Mouse (Mus musculus) heart, embryonic 16.5 days (tissue): ENCODE measurements at regions not wholly inside any gene's neighbourhood (a gene's known extent, or its start where the extent isn't known, plus 50 kb on each side); places are given as distances from the start of the nearest gene placed in this dataset.

Experiments
- ATAC-seq: fragments of 200-750 bp; cut with Nextera tagmentation; replicated peaks from 2 replicates; pipeline ENCODE4 v1.8.0; 2017; ENCODE audit warnings: moderate number of reproducible peaks; ENCODE audit not compliant: insufficient read depth, low FRiP score; ENCODE audit errors: extremely low read depth
- H3K27ac ChIP-seq: fragments of 300-500 bp; sonication (generic); 2 replicates; pipeline ENCODE4 v1.5.1; 2014; ENCODE audit warnings: mild to moderate bottlenecking, low read length, control low read depth, moderate library complexity
- H3K27me3 ChIP-seq: fragments of 300-500 bp; sonication (generic); 2 replicates; pipeline ENCODE4 v1.6.1; 2014; ENCODE audit warnings: low read length, mixed read lengths; ENCODE audit not compliant: control insufficient read depth, insufficient read depth
- H3K36me3 ChIP-seq: fragments of 300-500 bp; sonication (generic); 2 replicates; pipeline ENCODE4 v1.6.1; 2014; ENCODE audit not compliant: control insufficient read depth, insufficient read depth
- H3K4me1 ChIP-seq: fragments of 300-500 bp; sonication (generic); 2 replicates; pipeline ENCODE4 v1.6.1; 2014; ENCODE audit warnings: low read length, mixed read lengths; ENCODE audit not compliant: control insufficient read depth, insufficient read depth
- H3K4me2 ChIP-seq: fragments of 300-500 bp; sonication (generic); 2 replicates; pipeline ENCODE4 v1.6.1; 2014; ENCODE audit warnings: low read depth, mild to moderate bottlenecking, control low read depth, low read length
- H3K4me3 ChIP-seq: fragments of 300-500 bp; sonication (generic); 2 replicates; pipeline ENCODE4 v1.5.1; 2014; ENCODE audit warnings: mild to moderate bottlenecking, control low read depth, low read length
- H3K9ac ChIP-seq: fragments of 300-500 bp; sonication (generic); 2 replicates; pipeline ENCODE4 v1.6.1; 2014; ENCODE audit warnings: low read length, control low read depth
- H3K9me3 ChIP-seq: fragments of 300-500 bp; sonication (generic); replicated peaks from 2 replicates; pipeline ENCODE4 v1.6.1; 2016; ENCODE audit warnings: low read length; ENCODE audit not compliant: control insufficient read depth
- WGBS: fragments of 180-500 bp; shearing (Covaris S2); extraction: QIAGEN DNeasy Blood & Tissue Kit; methylation state at CpG from one replicate; pipeline ENCODE4 v1.1.7; 2014; 5-methylcytosine and 5-hydroxymethylcytosine counted together

DNA sequence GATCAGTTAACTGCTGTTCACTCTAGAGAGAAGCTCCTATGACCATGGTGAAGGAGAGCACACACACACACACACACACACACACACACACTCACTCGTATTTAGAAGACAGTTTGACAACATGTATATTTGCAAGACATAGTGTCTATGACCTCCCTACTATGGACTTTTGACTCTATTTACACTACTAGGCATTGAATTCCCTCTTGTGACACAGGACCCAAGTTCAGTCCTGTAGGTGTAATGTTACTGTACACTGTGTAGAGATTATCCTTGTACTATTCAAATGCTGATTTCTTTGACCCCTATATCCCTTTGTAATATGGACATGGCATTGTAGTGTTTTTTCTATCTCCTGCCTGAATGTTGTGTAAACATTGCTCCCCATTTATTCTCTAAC, 76.2 kb upstream of the Adcy1 start:
- ATAC-seq: no peak
- H3K9me3 ChIP-seq: no peaks in the 10 kb centered on the region
- no peak overlapping the region for H3K4me3 ChIP-seq
- H3K4me2 ChIP-seq: no peak overlapping the region
- H3K27ac ChIP-seq: no peak overlapping the region
- 63% methylated on average over 1 of the region's 1 CpGs for WGBS
- no peaks in the 10 kb centered on the region for H3K4me1 ChIP-seq
- H3K27me3 ChIP-seq: no peaks in the 10 kb centered on the region
- no peaks in the 10 kb centered on the region for H3K36me3 ChIP-seq
- H3K9ac ChIP-seq: no peak overlapping the region

DNA sequence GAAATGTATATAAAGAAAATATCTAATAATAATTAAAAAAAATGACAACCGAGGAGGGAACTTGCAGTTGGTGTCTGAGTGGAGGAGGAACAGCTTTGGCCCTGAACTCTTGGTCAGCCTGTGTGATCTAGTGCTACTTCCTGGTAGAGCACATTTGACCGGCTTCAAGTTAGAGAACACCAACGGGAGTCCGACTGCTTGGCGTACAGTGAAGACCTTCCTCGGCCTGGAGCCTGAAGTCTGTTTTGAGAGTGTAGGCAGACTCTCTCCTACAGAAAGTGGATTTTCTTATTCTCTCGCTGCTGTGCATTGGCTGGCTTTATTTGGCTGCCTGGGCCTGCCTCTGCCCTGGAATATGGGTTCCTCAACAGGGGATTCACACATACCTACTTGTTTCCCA, 81.2 kb upstream of the Adcy1 start:
- Histone ChIP-seq H3K27ac (no peak overlapping the region), H3K9me3 (no peaks in the 10 kb centered on the region), H3K4me2 (no peak overlapping the region), H3K9ac (no peak overlapping the region), H3K27me3 (no peaks in the 10 kb centered on the region), H3K4me1 (no peaks in the 10 kb centered on the region), H3K4me3 (no peak overlapping the region), H3K36me3 (no peaks in the 10 kb centered on the region)
- WGBS: 89% methylated on average over 7 of the region's 7 CpGs
- ATAC-seq: no peak

DNA sequence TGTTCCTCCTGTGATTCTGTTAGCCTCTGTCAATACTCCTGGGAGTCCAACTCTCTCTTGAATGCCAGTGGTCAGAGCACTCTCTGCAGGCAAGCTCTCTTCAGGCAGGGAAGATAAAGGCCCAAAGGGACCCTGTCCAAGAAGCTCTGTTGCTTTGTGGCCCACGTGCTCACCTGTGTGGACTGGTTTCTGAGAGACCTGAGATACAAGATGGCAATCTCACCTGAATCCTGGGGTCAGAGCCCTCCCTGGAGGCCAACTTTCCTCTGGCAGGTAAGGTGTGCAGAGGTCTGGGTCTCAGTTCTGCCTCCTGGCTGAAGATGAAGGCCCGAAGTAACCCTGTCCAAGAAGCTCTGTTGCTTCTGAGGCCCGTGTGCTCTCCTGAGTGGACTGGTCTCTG, 83.6 kb upstream of the Adcy1 start:
- no peaks in the 10 kb centered on the region for H3K36me3 ChIP-seq
- WGBS: 86% methylated on average over 3 of the region's 3 CpGs
- no peak overlapping the region for H3K27ac ChIP-seq
- H3K4me3 ChIP-seq: no peak overlapping the region
- no peaks in the 10 kb centered on the region for H3K9me3 ChIP-seq
- no peak overlapping the region for H3K4me2 ChIP-seq
- no peak for ATAC-seq
- H3K4me1 ChIP-seq: no peaks in the 10 kb centered on the region
- H3K27me3 ChIP-seq: no peaks in the 10 kb centered on the region
- no peak overlapping the region for H3K9ac ChIP-seq

DNA sequence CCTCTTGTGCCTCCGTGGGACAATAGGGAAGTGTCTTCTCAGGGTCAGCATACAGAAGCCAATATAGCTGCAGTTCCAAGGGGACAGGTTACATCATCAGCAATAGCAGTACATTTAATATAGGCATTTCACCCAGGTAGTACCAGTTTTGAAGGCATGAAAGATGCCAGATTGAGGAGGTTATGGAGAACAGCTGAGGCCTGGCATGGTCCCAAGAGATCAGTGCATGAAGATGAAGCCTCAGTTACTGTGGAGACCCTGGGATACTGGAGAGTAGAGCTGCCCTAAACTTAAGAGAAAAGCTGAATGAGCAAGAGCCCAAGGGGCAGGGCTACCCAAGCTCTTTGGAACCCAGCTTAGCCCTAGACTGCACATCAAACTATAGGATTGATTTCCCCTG, 94.1 kb upstream of the Adcy1 start:
- Histone ChIP-seq H3K9ac (no peak overlapping the region), H3K27me3 (no peaks in the 10 kb centered on the region), H3K4me2 (no peak overlapping the region), H3K4me1 (no peaks in the 10 kb centered on the region), H3K36me3 (no peaks in the 10 kb centered on the region), H3K27ac (no peak overlapping the region), H3K4me3 (no peak overlapping the region), H3K9me3 (no peaks in the 10 kb centered on the region)
- WGBS: 75% methylated on average over 1 of the region's 1 CpGs
- no peak for ATAC-seq

DNA sequence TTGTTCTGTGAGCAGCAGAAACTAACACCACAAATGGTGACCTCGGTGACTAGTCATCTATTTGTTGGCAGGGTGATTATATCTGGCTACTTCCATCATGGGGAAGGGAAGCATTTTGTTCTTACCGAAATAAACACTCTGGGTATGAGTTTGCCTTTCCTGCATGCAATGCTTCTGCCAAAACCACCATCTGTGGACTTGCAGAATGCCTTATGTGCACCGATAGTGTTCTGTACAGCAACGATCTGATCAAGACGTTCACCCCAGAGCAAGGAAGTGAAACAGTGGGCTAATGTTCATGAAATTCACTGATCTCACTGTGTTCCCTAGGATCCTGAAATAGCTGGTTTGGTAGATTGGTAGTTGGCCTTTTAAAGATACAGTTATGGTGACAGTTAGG, 96.3 kb upstream of the Adcy1 start:
- ATAC-seq: no peak
- H3K4me1 ChIP-seq: no peaks in the 10 kb centered on the region
- H3K4me2 ChIP-seq: no peak overlapping the region
- no peak overlapping the region for H3K9ac ChIP-seq
- no peak overlapping the region for H3K27ac ChIP-seq
- no peaks in the 10 kb centered on the region for H3K27me3 ChIP-seq
- no peaks in the 10 kb centered on the region for H3K9me3 ChIP-seq
- H3K36me3 ChIP-seq: no peaks in the 10 kb centered on the region
- H3K4me3 ChIP-seq: no peak overlapping the region
- WGBS: 85% methylated on average over 5 of the region's 5 CpGs

DNA sequence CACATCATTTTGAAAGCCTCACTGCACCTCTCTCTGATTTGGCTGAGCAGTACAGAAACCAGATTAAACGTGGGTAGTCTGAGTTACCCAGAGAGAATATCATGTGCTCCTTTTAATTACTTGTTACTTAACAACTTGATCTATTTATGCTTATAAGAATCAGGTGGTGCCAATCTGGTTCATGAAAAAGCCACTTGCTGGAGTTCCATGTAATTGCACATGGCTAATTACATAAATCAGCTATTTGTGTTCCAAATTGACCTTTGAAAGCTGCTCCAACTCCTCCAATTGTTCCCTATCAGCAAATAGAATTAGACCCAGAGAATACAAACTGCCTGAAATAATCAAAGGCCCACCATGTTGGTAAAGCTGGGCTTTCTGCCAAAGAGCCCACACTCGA, 98.8 kb upstream of the Adcy1 start:
- Histone ChIP-seq H3K36me3 (no peaks in the 10 kb centered on the region), H3K27me3 (no peaks in the 10 kb centered on the region), H3K4me1 (no peaks in the 10 kb centered on the region), H3K4me3 (no peak overlapping the region), H3K9ac (no peak overlapping the region), H3K27ac (no peak overlapping the region), H3K9me3 (peaks cover 2% of the 10 kb centered on the region; the same call in 1 of the 2 replicates), H3K4me2 (no peak overlapping the region)
- 52% methylated on average over 2 of the region's 2 CpGs for WGBS
- ATAC-seq: no peak

DNA sequence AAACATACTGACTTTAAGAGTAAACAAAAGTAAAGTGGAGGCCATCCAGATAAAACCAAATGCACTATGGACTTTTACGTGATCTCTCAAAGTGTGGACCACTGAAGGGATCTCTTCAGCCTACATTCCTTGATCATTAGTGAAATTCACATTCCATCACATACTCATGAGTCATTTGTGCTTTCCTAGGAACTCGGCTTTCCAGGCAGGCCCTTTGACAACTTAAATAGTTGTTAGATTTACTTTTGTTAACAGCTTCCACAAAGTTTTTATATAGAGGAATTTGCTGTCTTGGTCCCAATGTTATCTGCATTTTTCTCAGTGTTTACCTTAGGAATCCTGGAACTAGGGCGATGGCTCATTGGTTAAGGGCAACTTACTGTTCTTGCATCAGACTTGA, 99.7 kb upstream of the Adcy1 start:
- no peak overlapping the region for H3K4me2 ChIP-seq
- H3K27me3 ChIP-seq: no peaks in the 10 kb centered on the region
- peaks cover 2% of the 10 kb centered on the region; the same call in 1 of the 2 replicates for H3K9me3 ChIP-seq
- 55% methylated on average over 3 of the region's 3 CpGs for WGBS
- H3K4me1 ChIP-seq: no peaks in the 10 kb centered on the region
- no peak overlapping the region for H3K4me3 ChIP-seq
- H3K36me3 ChIP-seq: no peaks in the 10 kb centered on the region
- H3K9ac ChIP-seq: no peak overlapping the region
- ATAC-seq: no peak
- H3K27ac ChIP-seq: no peak overlapping the region

DNA sequence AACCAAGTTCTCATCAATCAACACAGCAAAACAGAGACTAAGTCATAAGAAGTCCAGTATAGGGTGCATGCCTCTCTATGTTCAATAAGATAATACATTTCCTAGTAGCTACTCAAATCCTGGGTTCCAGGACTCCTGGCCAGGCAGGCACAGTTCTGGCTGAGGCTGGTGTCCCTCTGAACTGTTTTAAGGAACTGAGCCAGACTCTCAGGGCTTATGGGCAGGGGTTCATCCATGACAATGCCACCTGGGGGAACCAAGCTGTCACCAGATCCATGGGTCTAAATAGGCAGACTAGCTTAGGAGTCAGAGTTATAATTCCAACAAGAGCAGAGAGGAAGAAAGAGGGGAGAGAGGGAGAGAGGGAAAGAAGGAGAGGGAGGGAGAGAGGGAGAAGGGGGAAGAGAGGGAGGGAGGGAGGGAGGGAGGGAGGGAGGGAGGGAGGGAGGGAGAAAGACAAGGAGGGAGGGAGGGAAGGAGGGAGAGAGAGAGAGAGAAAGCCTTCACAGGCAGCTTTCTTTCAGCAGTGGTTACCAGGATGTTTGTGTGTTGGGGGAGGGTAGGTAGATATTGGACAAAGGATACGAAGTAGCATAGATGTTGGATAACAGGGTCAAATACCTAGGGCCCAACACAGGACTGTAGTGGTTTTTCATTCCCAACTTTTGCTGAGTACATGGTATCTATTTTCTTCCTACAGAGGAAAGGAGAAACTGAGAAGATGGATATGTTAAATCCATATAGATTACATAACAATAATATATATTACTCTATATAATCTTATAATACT, 100.3 kb upstream of the Adcy1 start:
- no peaks in the 10 kb centered on the region for H3K36me3 ChIP-seq
- 79% methylated on average over 1 of the region's 1 CpGs for WGBS
- no peak for ATAC-seq
- H3K9ac ChIP-seq: no peak overlapping the region
- no peaks in the 10 kb centered on the region for H3K27me3 ChIP-seq
- H3K4me1 ChIP-seq: no peaks in the 10 kb centered on the region
- no peak overlapping the region for H3K27ac ChIP-seq
- peaks cover 2% of the 10 kb centered on the region; the same call in 1 of the 2 replicates for H3K9me3 ChIP-seq
- no peak overlapping the region for H3K4me2 ChIP-seq
- H3K4me3 ChIP-seq: no peak overlapping the region

DNA sequence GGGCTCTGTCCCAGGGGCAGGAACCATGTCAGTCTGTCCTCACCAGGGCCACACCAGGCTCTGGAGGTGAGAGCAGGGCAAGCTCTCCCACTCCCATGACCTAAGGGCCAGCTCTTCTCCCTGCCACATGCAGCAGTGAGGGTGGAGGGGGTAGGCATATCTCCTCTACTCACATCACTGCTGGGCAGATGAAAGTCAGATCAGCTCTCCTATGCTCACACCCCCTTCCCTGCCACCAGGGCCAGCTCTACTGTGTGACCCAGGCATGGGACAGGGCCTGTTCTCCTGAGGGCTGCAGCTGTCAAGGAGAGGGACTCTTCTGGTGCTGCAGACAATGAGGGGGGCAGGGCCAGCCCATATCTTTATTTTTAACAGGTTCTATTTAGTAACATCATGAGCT, 101.0 kb upstream of the Adcy1 start:
- Histone ChIP-seq H3K4me2 (no peak overlapping the region), H3K4me3 (no peak overlapping the region), H3K9ac (no peak overlapping the region), H3K27me3 (no peaks in the 10 kb centered on the region), H3K36me3 (no peaks in the 10 kb centered on the region), H3K4me1 (no peaks in the 10 kb centered on the region), H3K27ac (no peak overlapping the region), H3K9me3 (peaks cover 2% of the 10 kb centered on the region; the same call in 1 of the 2 replicates)
- ATAC-seq: no peak
